Mouse (Mus musculus) erythroblast, embryonic 14.5 days (primary cell): ENCODE data around the gene Cstad.

Experiments used
- GATA1 ChIP-seq: IDR thresholded peaks from 2 replicates; pipeline ENCODE4 v1.6.1; 2012; ENCODE audit warnings: low read length, inconsistent platforms, mixed read lengths
- TAL1 ChIP-seq: IDR thresholded peaks from 3 replicates; pipeline ENCODE4 v1.6.1; 2012; ENCODE audit warnings: low read length, inconsistent platforms, mixed read lengths

GRCm38 (mm10) chr2:30587671-30588070 lies 7.2 kb upstream of the Cstad start:
- no peak for TF ChIP-seq GATA1
- TF ChIP-seq TAL1 = no peak
